In the genomic region with DNA sequence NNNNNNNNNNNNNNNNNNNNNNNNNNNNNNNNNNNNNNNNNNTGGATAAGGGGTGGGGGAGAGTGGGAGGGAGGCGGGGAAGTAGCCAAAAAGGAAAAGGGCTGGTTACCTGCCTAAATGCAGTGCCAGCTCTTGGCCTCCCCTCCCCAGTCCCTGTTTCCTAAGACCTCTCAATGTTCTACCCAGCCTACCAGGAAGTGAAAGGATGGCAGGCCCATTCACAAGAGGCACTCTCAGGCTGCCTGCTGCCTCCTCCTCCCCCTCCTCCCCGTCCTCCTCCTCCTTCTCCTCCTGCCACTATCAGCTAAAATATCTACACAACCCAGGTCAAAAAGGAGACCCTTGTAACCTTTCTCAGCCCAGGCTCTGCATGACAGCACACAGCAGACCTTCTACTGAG, we compare ENCODE assay signal across 31 mouse cellular contexts. TPM values are rescaled to one million over a fixed set of nuclear protein-coding genes. Genes with fewer than 3 reads are reported as not detected.
DNase-seq lines count a peak whose midpoint lies in the region; ATAC-seq lines count a peak whose summit lies in the region.
"Had no signal": no experiment of that assay in that cellular context is flagged by ENCODE, and none has a peak within 500 bp of the region (broad histone marks: within the 10 kb centered on the region; RNA-seq: fewer than 3 reads in every experiment).

No protein-coding gene starts in this region.

- 0 out of 2 replicates have a peak, but pooled peaks have one; percentile 23 for ATAC-seq in kidney, embryonic 15.5 days (replicated peaks; ENCODE audit: low FRiP score)
- peak; percentile 46 for ATAC-seq in granulocyte monocyte progenitor cell, adult 5-6 weeks (replicated peaks; ENCODE audit: poor library complexity, severe bottlenecking)
- ATAC-seq in cerebellum, adult (ENCODE audit: insufficient number of reproducible peaks, low FRiP score, low TSS enrichment), result no peak
- no peak for ATAC-seq in hindbrain, embryonic 11.5 days (ENCODE audit: low FRiP score)
- ATAC-seq: forebrain, embryonic 15.5 days; hindbrain, postnatal 0 days; inflammation-experienced regulatory T-cells, adult 6 months; intestine, embryonic 16.5 days; Patski had no signal

- no peaks in the 10 kb centered on the region for H3K9me3 ChIP-seq in kidney, embryonic 15.5 days (replicated peaks)
- no peaks in the 10 kb centered on the region for H3K9me3 ChIP-seq in hindbrain, embryonic 11.5 days (ENCODE audit: control insufficient read depth, low read length)
- H3K9me3 ChIP-seq: embryonic facial prominence, embryonic 10.5 days; embryonic facial prominence, embryonic 13.5 days; forebrain, embryonic 12.5 days; forebrain, embryonic 15.5 days; G1E; heart, embryonic 12.5 days; heart, embryonic 15.5 days; hindbrain, embryonic 10.5 days had no signal

- no peaks in the 10 kb centered on the region for H3K27me3 ChIP-seq in kidney, embryonic 15.5 days
- H3K27me3 ChIP-seq in hindbrain, embryonic 11.5 days (ENCODE audit: control insufficient read depth, insufficient read depth, low read length), result no peaks in the 10 kb centered on the region
- H3K27me3 ChIP-seq: embryonic facial prominence, embryonic 13.5 days; forebrain, embryonic 12.5 days; forebrain, embryonic 15.5 days; heart, embryonic 12.5 days; heart, embryonic 15.5 days; Patski had no signal

- peaks cover 33% of the 10 kb centered on the region for H3K4me1 ChIP-seq in kidney, embryonic 15.5 days
- no peaks in the 10 kb centered on the region for H3K4me1 ChIP-seq in hindbrain, embryonic 11.5 days (replicated peaks; ENCODE audit: control insufficient read depth, insufficient read depth, low read length)
- H3K4me1 ChIP-seq: forebrain, embryonic 15.5 days had no signal

- H3K27ac ChIP-seq in kidney, embryonic 15.5 days, result no peak overlapping the region
- no peak overlapping the region for H3K27ac ChIP-seq in hindbrain, embryonic 11.5 days (ENCODE audit: low read depth, low read length)
- H3K27ac ChIP-seq: embryonic facial prominence, embryonic 10.5 days; embryonic facial prominence, embryonic 13.5 days; forebrain, embryonic 12.5 days; forebrain, embryonic 15.5 days; heart, embryonic 15.5 days; hindbrain, embryonic 10.5 days; hindbrain, embryonic 14.5 days; hindbrain, postnatal 0 days had no signal

- no peak overlapping the region for H3K4me3 ChIP-seq in kidney, embryonic 15.5 days (replicated peaks)
- no peak overlapping the region for H3K4me3 ChIP-seq in hindbrain, embryonic 11.5 days (ENCODE audit: low read depth, low read length)
- H3K4me3 ChIP-seq: embryonic facial prominence, embryonic 10.5 days; embryonic facial prominence, embryonic 13.5 days; erythroblast, embryonic 14.5 days; forebrain, embryonic 12.5 days; forebrain, embryonic 15.5 days; heart, embryonic 12.5 days; heart, embryonic 15.5 days; hindbrain, embryonic 10.5 days had no signal

- H3K4me2 ChIP-seq in kidney, embryonic 15.5 days, result no peak overlapping the region
- H3K4me2 ChIP-seq in hindbrain, embryonic 11.5 days (replicated peaks; ENCODE audit: low read depth, low read length), result no peak overlapping the region
- H3K4me2 ChIP-seq: embryonic facial prominence, embryonic 13.5 days; forebrain, embryonic 12.5 days; forebrain, embryonic 15.5 days; heart, embryonic 12.5 days; heart, embryonic 15.5 days; hindbrain, embryonic 14.5 days had no signal

- no peak for DNase-seq in kidney, postnatal 14 days
- peak; percentile 45 for DNase-seq in A20 (ENCODE audit: low read depth, low spot score)
- DNase-seq in hindbrain, embryonic 11.5 days (ENCODE audit: low spot score), result no peak
- DNase-seq: adrenal gland, postnatal 10 days; adrenal gland, postnatal 36 days; cerebellum, adult 11 months; cerebellum, adult 2 months; cerebellum, adult 9-11 months; cerebellum, postnatal 36 days; embryo, embryonic 11 days; gastrocnemius, postnatal 10 days; heart, adult 18-20 months; heart, postnatal 10 days; heart, postnatal 36 days had no signal

- no peak overlapping the region for H3K9ac ChIP-seq in kidney, embryonic 15.5 days
- H3K9ac ChIP-seq in hindbrain, embryonic 11.5 days (ENCODE audit: low read depth, low read length), result no peak overlapping the region
- H3K9ac ChIP-seq: embryonic facial prominence, embryonic 13.5 days; forebrain, embryonic 12.5 days; forebrain, embryonic 15.5 days; heart, embryonic 12.5 days; heart, embryonic 15.5 days; hindbrain, embryonic 14.5 days had no signal

- no peaks in the 10 kb centered on the region for H3K36me3 ChIP-seq in kidney, embryonic 15.5 days
- no peaks in the 10 kb centered on the region for H3K36me3 ChIP-seq in hindbrain, embryonic 11.5 days (ENCODE audit: control insufficient read depth, insufficient read depth, low read length)
- H3K36me3 ChIP-seq: embryonic facial prominence, embryonic 10.5 days; embryonic facial prominence, embryonic 13.5 days; forebrain, embryonic 12.5 days; forebrain, embryonic 15.5 days; heart, embryonic 12.5 days; heart, embryonic 15.5 days had no signal

- WGBS in kidney, embryonic 15.5 days, result 43% methylated on average over 2 of the region's 2 CpGs
- 57% methylated on average over 2 of the region's 2 CpGs for WGBS in hindbrain, embryonic 11.5 days

RNA-seq across cellular contexts. Expression of a gene that starts 51.1 kb away (rescaled TPM):
- 7.3 and 7.9 TPM in 2 replicates for polyA plus RNA-seq in kidney, embryonic 15.5 days (2015; fragmentation: Nextera tagmentation; extraction: Ambion mirVana)
- total RNA-seq in granulocyte monocyte progenitor cell, adult 5-6 weeks (2014; fragmentation: Nextera tagmentation), result 42.4 and 42.7 TPM in 2 replicates
- 34.0 and 38.8 TPM in 2 replicates for total RNA-seq in granulocyte monocyte progenitor cell, adult 5-6 weeks (2017)
- 3.2 and 3.9 TPM in 2 replicates for polyA plus RNA-seq in hindbrain, embryonic 11.5 days (2014; fragmentation: Nextera tagmentation; extraction: Ambion mirVana)

Comparison
In these comparisons a context has a peak if more than half of its experiments do, and no peak if none do; other contexts are left out.
1. ATAC-seq: peak in kidney, embryonic 15.5 days (single experiment) and granulocyte monocyte progenitor cell, adult 5-6 weeks (single experiment); none in cerebellum, adult (single experiment) and hindbrain, embryonic 11.5 days (single experiment).